Mouse (Mus musculus): ENCODE results near the gene Dnaja4.

Gene Dnaja4

GRCm38 (mm10) chr9:54750215-54750981, 51.7 kb downstream of the Dnaja4 start:
- in situ Hi-C loops (cut with MseI, MboI), result no loop called here

DNA sequence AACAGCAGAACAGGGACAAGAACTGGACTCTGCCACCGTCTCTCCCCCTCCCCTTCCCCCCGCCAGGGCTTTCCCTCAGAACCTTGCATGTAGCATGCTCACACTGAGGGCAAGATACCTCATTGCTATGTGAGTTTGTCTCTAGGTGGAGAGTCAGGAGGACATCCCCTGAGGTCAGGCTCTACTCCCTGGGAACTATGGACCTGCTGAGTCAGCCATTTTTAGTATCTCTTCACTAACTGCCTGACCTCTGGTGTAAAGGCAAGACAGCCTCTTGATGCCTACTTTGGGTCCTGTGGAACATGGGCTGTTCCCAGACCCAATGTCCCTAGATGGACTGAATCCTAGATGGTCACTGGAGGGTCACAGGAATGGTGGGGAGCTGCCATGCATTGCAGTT, 53.0 kb downstream of the Dnaja4 start:
- in situ Hi-C loops (cut with MseI, MboI), result no loop called here

GRCm38 (mm10) chr9:54752201-54752943, 53.7 kb downstream of the Dnaja4 start:
- in situ Hi-C loops (cut with MseI, MboI), result no loop called here

DNA sequence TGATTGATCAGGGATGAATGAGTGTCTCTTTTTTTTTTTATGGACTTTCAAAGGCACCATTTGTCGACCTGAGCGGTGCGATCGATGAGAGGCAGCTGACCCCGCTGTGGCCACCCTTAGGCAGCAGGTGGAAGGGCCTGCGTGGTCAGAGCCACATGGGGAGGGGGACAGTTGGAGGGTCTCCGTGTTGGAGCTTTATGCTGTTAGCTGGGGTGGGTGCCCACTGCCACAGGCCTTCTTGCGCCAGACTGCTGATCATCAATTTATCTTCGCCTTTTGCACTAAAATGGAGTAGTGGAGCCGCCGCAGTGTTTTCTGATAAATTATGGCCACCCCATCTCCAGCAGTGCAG, 54.2 kb downstream of the Dnaja4 start:
- in situ Hi-C loops (cut with MseI, MboI), result no loop called here

DNA sequence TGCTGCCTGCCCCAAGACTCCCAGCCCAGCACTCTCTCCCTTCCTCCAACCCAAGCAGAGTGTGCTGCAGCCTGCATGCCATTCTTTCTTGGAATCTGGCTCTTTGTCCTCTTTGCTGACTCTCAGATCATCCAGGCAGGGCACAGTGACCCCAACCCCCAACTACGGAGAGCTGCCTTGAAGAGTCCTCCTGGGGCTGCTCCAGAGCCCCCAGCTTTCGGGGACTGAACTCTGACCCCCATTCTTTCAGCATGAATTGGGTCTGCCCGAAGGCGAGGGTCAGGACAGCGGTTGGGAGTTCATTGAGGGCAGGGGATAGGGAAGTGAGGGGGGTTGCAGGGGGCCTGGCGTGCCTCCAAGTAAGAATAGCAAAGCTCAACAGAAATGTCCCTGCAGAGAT, 60.9 kb downstream of the Dnaja4 start:
- in situ Hi-C loops (cut with MseI, MboI), result no loop called here

- in situ Hi-C loops (cut with MseI, MboI), result no loop called here
Observed at GRCm38 (mm10) chr9:54764091-54764490, 65.4 kb downstream of the Dnaja4 start.

GRCm38 (mm10) chr9:54764561-54765217, 66.0 kb downstream of the Dnaja4 start, which contains the start of gene Crabp1:
TSS of gene Crabp1 (plus strand) at chr9:54764748.
- in situ Hi-C loops (cut with MseI, MboI), result no loop called here

GRCm38 (mm10) chr9:54765336-54766085, 66.8 kb downstream of the Dnaja4 start:
- in situ Hi-C loops (cut with MseI, MboI), result no loop called here

Measured in mouse trophoblast stem cell (cell line).